Mouse (Mus musculus): ENCODE measurements around the gene Katnb1. TPM values are rescaled to one million over a fixed set of nuclear protein-coding genes. Genes with fewer than 3 reads are reported as not detected.
A peak's percentile ranks its signal among the peaks of the same experiment; 100 is the strongest.

Gene Katnb1
- total RNA-seq, 2 experiments from 2014 or later: 6.4 to 7.6 TPM

DNA sequence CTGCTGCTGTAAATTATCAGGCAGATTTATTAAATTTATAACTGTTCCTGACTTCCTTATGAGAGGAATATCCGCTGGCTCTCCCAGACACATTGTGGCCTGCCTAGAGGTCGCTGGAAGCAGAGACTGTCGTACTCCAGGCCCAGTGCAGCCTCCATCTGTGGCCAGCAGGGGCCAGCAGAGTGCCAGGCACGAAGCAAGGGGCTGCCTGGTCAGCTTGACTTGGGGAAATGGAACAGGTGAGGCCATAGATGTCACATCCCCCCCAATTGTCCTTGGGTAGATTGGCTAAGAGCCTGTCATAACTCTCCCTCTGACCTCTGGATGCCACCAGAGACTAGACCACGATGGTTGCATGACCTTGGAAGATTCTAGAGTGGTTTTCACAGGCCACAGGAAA, 18.0 kb downstream of the Katnb1 start:
- intact Hi-C loops (cut with DNase I): loop anchor here (1.0 kb wide), 1 partner anchor 105 kb away; no protein-coding TSS in a partner anchor
- H3K4me3 ChIP-seq: no peak overlapping the region
- DNase-seq: peak; percentile 84
- H3K27ac ChIP-seq: no peak overlapping the region
- TF ChIP-seq CTCF (IDR thresholded peaks at IDR 0.05): peak; percentile 99

- TF ChIP-seq CTCF (IDR thresholded peaks at IDR 0.05): peak; percentile 4; the same call in 1 of the 2 replicates
- H3K27ac ChIP-seq: no peak overlapping the region
- no peak for DNase-seq
- intact Hi-C loops (cut with DNase I): no loop called here
- no peak overlapping the region for H3K4me3 ChIP-seq
Observed at GRCm38 (mm10) chr8:95101972-95102371, 21.0 kb downstream of the Katnb1 start.

DNA sequence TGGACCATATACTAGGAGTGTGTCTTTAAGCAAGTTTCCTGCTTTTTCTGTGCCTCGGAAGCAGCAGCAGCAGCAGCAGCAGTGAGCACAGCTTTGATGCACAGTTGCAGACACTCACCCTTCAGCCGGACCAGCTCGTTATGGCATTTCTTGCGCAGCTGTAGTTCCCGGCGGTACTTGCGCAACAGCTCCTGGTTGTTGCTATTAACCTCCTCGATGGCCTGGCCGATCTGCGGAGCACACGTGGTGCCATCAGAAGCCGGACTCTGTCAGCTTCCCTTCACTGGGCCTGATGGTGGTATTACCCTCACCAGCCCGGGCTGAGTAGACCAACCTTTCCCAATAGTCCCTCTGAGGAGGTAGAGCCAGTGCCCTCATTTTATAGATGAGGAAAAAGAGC, 26.3 kb downstream of the Katnb1 start:
- intact Hi-C loops (cut with DNase I): no loop called here
- DNase-seq: no peak
- Histone ChIP-seq H3K4me3 (no peak overlapping the region), H3K27ac (no peak overlapping the region)
- TF ChIP-seq CTCF (IDR thresholded peaks at IDR 0.05): no peak

DNA sequence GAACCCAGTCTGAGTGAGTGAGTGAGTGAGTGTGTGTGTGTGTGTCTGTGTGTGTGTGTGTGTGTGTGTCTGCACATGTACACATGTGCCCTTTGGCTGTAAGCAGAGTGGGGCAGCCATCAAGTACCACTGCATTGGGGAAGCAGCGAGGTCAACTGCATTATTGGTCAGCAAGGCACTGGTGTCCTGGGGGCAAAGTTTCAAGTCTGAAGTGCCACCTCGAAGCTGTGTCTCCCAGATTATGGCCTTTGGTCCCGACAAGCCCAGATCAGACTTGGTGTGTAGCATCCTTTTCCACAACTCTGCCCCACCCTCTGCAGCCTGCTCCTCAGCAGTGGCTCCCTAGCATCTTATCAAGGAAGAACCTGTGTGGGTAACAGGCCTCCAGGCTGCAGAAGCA, 31.6 kb downstream of the Katnb1 start:
- intact Hi-C loops (cut with DNase I): no loop called here
- no peak overlapping the region for H3K27ac ChIP-seq
- no peak for TF ChIP-seq CTCF (IDR thresholded peaks at IDR 0.05)
- no peak overlapping the region for H3K4me3 ChIP-seq
- DNase-seq: no peak

GRCm38 (mm10) chr8:95113108-95113507, 32.1 kb downstream of the Katnb1 start:
- TF ChIP-seq CTCF (IDR thresholded peaks at IDR 0.05): no peak
- no peak overlapping the region for H3K4me3 ChIP-seq
- intact Hi-C loops (cut with DNase I): no loop called here
- no peak for DNase-seq
- H3K27ac ChIP-seq: no peak overlapping the region

DNA sequence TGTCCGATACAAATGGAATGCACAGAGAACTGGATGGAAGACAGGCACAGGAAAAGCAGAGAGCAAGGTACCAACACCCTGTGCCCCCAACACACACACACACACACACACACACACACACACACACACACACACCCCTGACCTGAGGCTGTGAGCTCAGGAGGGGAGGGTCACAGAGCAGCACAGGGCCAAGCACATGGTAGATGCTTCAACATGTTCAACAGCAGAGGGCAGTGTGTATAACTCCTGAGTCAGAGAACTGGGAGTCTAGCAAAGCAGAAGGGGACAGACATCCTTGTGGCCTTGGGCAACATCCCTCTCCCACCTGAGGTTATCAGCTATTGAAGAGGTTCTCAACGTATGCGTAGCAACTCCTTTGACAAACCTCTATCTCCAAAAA, 32.8 kb downstream of the Katnb1 start:
- no peak for DNase-seq
- no peak overlapping the region for H3K4me3 ChIP-seq
- intact Hi-C loops (cut with DNase I): no loop called here
- peak; percentile 69 for TF ChIP-seq CTCF (IDR thresholded peaks at IDR 0.05)
- no peak overlapping the region for H3K27ac ChIP-seq

GRCm38 (mm10) chr8:95123455-95123854, 42.5 kb downstream of the Katnb1 start:
- no peak overlapping the region for H3K27ac ChIP-seq
- no peak for DNase-seq
- intact Hi-C loops (cut with DNase I): no loop called here
- H3K4me3 ChIP-seq: no peak overlapping the region
- TF ChIP-seq CTCF (IDR thresholded peaks at IDR 0.05): peak; percentile 40

DNA sequence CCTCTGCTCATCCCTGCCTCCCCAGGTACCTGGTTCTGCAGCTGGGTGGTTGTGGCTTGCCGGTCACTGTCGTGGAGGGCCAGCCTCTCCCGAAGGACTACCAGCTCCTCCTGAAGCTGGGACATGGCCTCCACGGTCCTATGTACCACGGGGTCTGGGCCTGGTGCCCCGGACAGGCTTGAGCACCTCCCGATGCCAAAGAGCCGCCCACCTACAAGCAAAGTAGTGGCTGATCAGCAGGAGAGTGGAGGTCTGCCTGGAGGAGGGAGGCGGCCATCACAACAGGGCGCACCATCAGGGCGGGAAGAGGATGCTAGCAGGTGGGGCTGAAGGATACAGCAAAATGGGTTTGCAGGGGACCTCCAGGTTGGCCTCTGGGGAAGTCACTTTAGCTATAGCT, 45.5 kb downstream of the Katnb1 start:
- DNase-seq: no peak
- Histone ChIP-seq H3K4me3 (no peak overlapping the region), H3K27ac (no peak overlapping the region)
- intact Hi-C loops (cut with DNase I): no loop called here
- no peak for TF ChIP-seq CTCF (IDR thresholded peaks at IDR 0.05)

GRCm38 (mm10) chr8:95127658-95128057, 46.7 kb downstream of the Katnb1 start:
- no peak for DNase-seq
- Histone ChIP-seq H3K4me3 (no peak overlapping the region), H3K27ac (no peak overlapping the region)
- no peak for TF ChIP-seq CTCF (IDR thresholded peaks at IDR 0.05)
- intact Hi-C loops (cut with DNase I): no loop called here

GRCm38 (mm10) chr8:95128750-95129260, 47.8 kb downstream of the Katnb1 start:
- no peak for DNase-seq
- TF ChIP-seq CTCF (IDR thresholded peaks at IDR 0.05): no peak
- Histone ChIP-seq H3K27ac (0 out of 2 replicates have a peak overlapping the region, but pooled peaks have one; percentile 20), H3K4me3 (no peak overlapping the region)
- intact Hi-C loops (cut with DNase I): no loop called here

- Histone ChIP-seq H3K4me3 (peak overlapping the region; percentile 33), H3K27ac (peak overlapping the region; percentile 68)
- no peak for TF ChIP-seq CTCF (IDR thresholded peaks at IDR 0.05)
- intact Hi-C loops (cut with DNase I): loop anchor here (10.0 kb wide), 1 partner anchor 74 kb away; the partner anchor contains the start of gene Kifc3
- DNase-seq: peak; percentile 49
Observed at GRCm38 (mm10) chr8:95130966-95131537, 50.1 kb downstream of the Katnb1 start.

GRCm38 (mm10) chr8:95131983-95132382, 51.0 kb downstream of the Katnb1 start:
- TF ChIP-seq CTCF (IDR thresholded peaks at IDR 0.05): no peak
- Histone ChIP-seq H3K27ac (peak overlapping the region; percentile 68), H3K4me3 (peak overlapping the region; percentile 33; the same call in 1 of the 2 replicates)
- DNase-seq: no peak
- intact Hi-C loops (cut with DNase I): loop anchor here (10.0 kb wide), 1 partner anchor 73 kb away; the partner anchor contains the start of gene Kifc3

GRCm38 (mm10) chr8:95134186-95134585, 53.2 kb downstream of the Katnb1 start:
- Histone ChIP-seq H3K4me3 (no peak overlapping the region), H3K27ac (no peak overlapping the region)
- no peak for TF ChIP-seq CTCF (IDR thresholded peaks at IDR 0.05)
- intact Hi-C loops (cut with DNase I): loop anchor here (10.0 kb wide), 1 partner anchor 71 kb away; the partner anchor contains the start of gene Kifc3
- DNase-seq: no peak

- peak; percentile 19; the same call in 1 of the 2 replicates for TF ChIP-seq CTCF (IDR thresholded peaks at IDR 0.05)
- DNase-seq: no peak
- H3K4me3 ChIP-seq: no peak overlapping the region
- intact Hi-C loops (cut with DNase I): loop anchor here (10.0 kb wide), 1 partner anchor 70 kb away; the partner anchor contains the start of gene Kifc3
- no peak overlapping the region for H3K27ac ChIP-seq
Observed at GRCm38 (mm10) chr8:95135242-95135641, 54.3 kb downstream of the Katnb1 start.
